Mouse (Mus musculus): ENCODE measurements around the gene Myzap.

GRCm38 (mm10) chr9:71490076-71490475 lies 102.1 kb downstream of the Myzap start:
- no peak for TF ChIP-seq CTCF (conservative IDR thresholded peaks at IDR 0.05; ENCODE audit: low read length)
- no peak for TF ChIP-seq POU5F1 (IDR thresholded peaks at IDR 0.05; ENCODE audit: borderline replicate concordance, low read length)

Measured in E14TG2a.4 (cell line).